Mouse (Mus musculus) MEL (cell line): ENCODE data around the gene Fam213a. TPM values are rescaled to one million over a fixed set of nuclear protein-coding genes. Genes with fewer than 3 reads are reported as not detected.

Source experiments
- DNase-seq: peaks from one replicate; pipeline ENCODE4 v3.0.0; 2011; ENCODE audit warnings: low read depth, low spot score
- H3K27ac ChIP-seq: 2 replicates; pipeline ENCODE4 v1.5.1; 2012; ENCODE audit warnings: low read depth, mild to moderate bottlenecking, control low read depth, low read length, moderate library complexity; ENCODE audit not compliant: control insufficient read depth
- H3K27me3 ChIP-seq, 2 experiments: fragments of 150-350 bp in 1 of 2; sonication (generic) in 1 of 2; 2 replicates each; pipeline ENCODE4 v1.6.1; 2012; ENCODE audit warnings: low read length in 2 of 2, mild to moderate bottlenecking in 2 of 2, improper control_type of control experiment in 1 of 2, moderate library complexity in 1 of 2; ENCODE audit not compliant: insufficient read depth in 2 of 2, control insufficient read depth in 1 of 2
- H3K36me3 ChIP-seq, 2 experiments: 2 replicates each; pipeline ENCODE4 v1.6.1; 2012 to 2014; ENCODE audit warnings: low read length in 2 of 2, improper control_type of control experiment in 1 of 2, inconsistent platforms in 1 of 2, mild to moderate bottlenecking in 1 of 2; ENCODE audit not compliant: insufficient read depth in 2 of 2, control insufficient read depth in 1 of 2
- H3K4me1 ChIP-seq, 2 experiments: fragments of 150-350 bp in 1 of 2; sonication (generic) in 1 of 2; 2 replicates each; pipeline ENCODE4 v1.6.1; 2012; ENCODE audit warnings: low read length in 2 of 2, improper control_type of control experiment in 1 of 2, mild to moderate bottlenecking in 1 of 2; ENCODE audit not compliant: insufficient read depth in 2 of 2, control insufficient read depth in 1 of 2
- H3K4me3 ChIP-seq, 2 experiments: fragments of 150-350 bp in 1 of 2; sonication (generic) in 1 of 2; 2 replicates each; pipeline ENCODE4 v1.5.1; 2012; ENCODE audit warnings: low read depth in 2 of 2, low read length in 2 of 2, mild to moderate bottlenecking in 2 of 2, moderate library complexity in 2 of 2, control low read depth in 1 of 2, improper control_type of control experiment in 1 of 2; ENCODE audit not compliant: control insufficient read depth in 1 of 2, insufficient read depth in 1 of 2
- H3K79me2 ChIP-seq: 2 replicates; pipeline ENCODE4 v1.6.1; 2012; ENCODE audit warnings: mild to moderate bottlenecking, low read length, moderate library complexity; ENCODE audit not compliant: control insufficient read depth, poor library complexity, insufficient read depth
- H3K9ac ChIP-seq: 2 replicates; pipeline ENCODE4 v1.6.1; 2012; ENCODE audit warnings: low read depth, mild to moderate bottlenecking, control low read depth, low read length, moderate library complexity; ENCODE audit not compliant: control insufficient read depth, poor library complexity, severe bottlenecking
- H3K9me3 ChIP-seq: fragments of 150-350 bp; sonication (generic); replicated peaks from 2 replicates; pipeline ENCODE4 v1.6.1; 2012; ENCODE audit warnings: mild to moderate bottlenecking, low read length, improper control_type of control experiment, moderate library complexity; ENCODE audit not compliant: insufficient read depth
- CHD1 ChIP-seq: IDR thresholded peaks from 2 replicates; pipeline ENCODE4 v1.6.1; 2012; ENCODE audit warnings: low read depth, mild to moderate bottlenecking, inconsistent platforms, low read length, improper control_type of control experiment
- ELF1 ChIP-seq: IDR thresholded peaks from 2 replicates; pipeline ENCODE4 v1.6.1; 2014; ENCODE audit warnings: low read depth, mild to moderate bottlenecking, inconsistent platforms, low read length, improper control_type of control experiment, moderate library complexity
- JUND ChIP-seq: IDR thresholded peaks from 2 replicates; pipeline ENCODE4 v1.6.1; 2011; ENCODE audit warnings: low read depth, mild to moderate bottlenecking, improper control_type of control experiment, low read length
- MEF2A ChIP-seq: IDR thresholded peaks from 2 replicates; pipeline ENCODE4 v1.6.1; 2014; ENCODE audit warnings: low read depth, mild to moderate bottlenecking, inconsistent platforms, low read length, improper control_type of control experiment; ENCODE audit not compliant: poor library complexity, insufficient replicate concordance, severe bottlenecking; ENCODE audit errors: extremely low read depth
- MXI1 ChIP-seq: IDR thresholded peaks from 2 replicates; pipeline ENCODE4 v1.6.1; 2011; ENCODE audit warnings: mild to moderate bottlenecking, low read depth, low read length, improper control_type of control experiment
- MYB ChIP-seq: IDR thresholded peaks from 2 replicates; pipeline ENCODE4 v1.6.1; 2011; ENCODE audit warnings: mild to moderate bottlenecking, low read depth, low read length, improper control_type of control experiment
- NRF1 ChIP-seq: IDR thresholded peaks from 2 replicates; pipeline ENCODE4 v1.6.1; 2014; ENCODE audit warnings: low read depth, mild to moderate bottlenecking, inconsistent platforms, low read length, improper control_type of control experiment, moderate library complexity; ENCODE audit not compliant: poor library complexity, insufficient read depth, severe bottlenecking
- POLR2AphosphoS2 ChIP-seq: IDR thresholded peaks from 2 replicates; pipeline ENCODE4 v1.6.1; 2011; ENCODE audit warnings: low read length, improper control_type of control experiment
- POLR2AphosphoS5 ChIP-seq: IDR thresholded peaks from 2 replicates; pipeline ENCODE4 v1.6.1; 2012; ENCODE audit warnings: low read depth, borderline replicate concordance, mild to moderate bottlenecking, inconsistent platforms, low read length, moderate library complexity, mixed read lengths
- RAD21 ChIP-seq: IDR thresholded peaks from 2 replicates; pipeline ENCODE4 v1.6.1; 2011; ENCODE audit warnings: mild to moderate bottlenecking, low read depth, low read length, improper control_type of control experiment
- RCOR1 ChIP-seq: IDR thresholded peaks from 2 replicates; pipeline ENCODE4 v1.6.1; 2012; ENCODE audit warnings: low read depth, mild to moderate bottlenecking, inconsistent platforms, low read length, improper control_type of control experiment
- SMC3 ChIP-seq: IDR thresholded peaks from 2 replicates; pipeline ENCODE4 v1.6.1; 2011; ENCODE audit warnings: low read depth, low read length, improper control_type of control experiment
- TBP ChIP-seq: IDR thresholded peaks from 2 replicates; pipeline ENCODE4 v1.8.0; 2011; ENCODE audit warnings: low read depth, low read length, improper control_type of control experiment
- UBTF ChIP-seq: IDR thresholded peaks from 2 replicates; pipeline ENCODE4 v1.6.1; 2012; ENCODE audit warnings: low read depth, mild to moderate bottlenecking, inconsistent platforms, low read length, improper control_type of control experiment, moderate library complexity, borderline replicate concordance; ENCODE audit not compliant: insufficient read depth
- USF1 ChIP-seq: IDR thresholded peaks from 2 replicates; pipeline ENCODE4 v1.6.1; 2014; ENCODE audit warnings: low read depth, mild to moderate bottlenecking, inconsistent platforms, low read length, improper control_type of control experiment, moderate library complexity
- ZC3H11A ChIP-seq: IDR thresholded peaks from 2 replicates; pipeline ENCODE4 v1.6.1; 2012; ENCODE audit warnings: low read depth, mild to moderate bottlenecking, inconsistent platforms, low read length, improper control_type of control experiment
- ZKSCAN1 ChIP-seq: IDR thresholded peaks from 2 replicates; pipeline ENCODE4 v1.6.1; 2012; ENCODE audit warnings: low read depth, mild to moderate bottlenecking, inconsistent platforms, low read length, improper control_type of control experiment, moderate library complexity
- ZMIZ1 ChIP-seq: IDR thresholded peaks from 2 replicates; pipeline ENCODE4 v1.6.1; 2012; ENCODE audit warnings: low read depth, mild to moderate bottlenecking, inconsistent platforms, low read length, improper control_type of control experiment, moderate library complexity
- polyA plus RNA-seq, 2 experiments: library from polyadenylated mRNA; stranded (reverse) in 1 of 2; unstranded in 1 of 2; fragments of >175 nt in 1 of 2; fragments of >200 nt in 1 of 2; gene quantifications; 2 replicates each; pipeline versions ENCODE4 v1.2.1 to v1.2.4; 2012; ENCODE audit warnings: low replicate concordance in 2 of 2, low read depth in 1 of 2; ENCODE audit not compliant: insufficient read length in 2 of 2, insufficient read depth in 1 of 2, missing spikeins in 1 of 2
- total RNA-seq: library from RNA; depleted of rRNA; stranded (reverse); fragments of 300-350 nt; gene quantifications from 2 replicates; pipeline ENCODE4 v1.2.3, GENCODE M21; 2012

Fam213a gene
- total and polyA plus RNA-seq, 3 experiments, result 19.2 to 28.5 TPM; not detected in 1

DNA sequence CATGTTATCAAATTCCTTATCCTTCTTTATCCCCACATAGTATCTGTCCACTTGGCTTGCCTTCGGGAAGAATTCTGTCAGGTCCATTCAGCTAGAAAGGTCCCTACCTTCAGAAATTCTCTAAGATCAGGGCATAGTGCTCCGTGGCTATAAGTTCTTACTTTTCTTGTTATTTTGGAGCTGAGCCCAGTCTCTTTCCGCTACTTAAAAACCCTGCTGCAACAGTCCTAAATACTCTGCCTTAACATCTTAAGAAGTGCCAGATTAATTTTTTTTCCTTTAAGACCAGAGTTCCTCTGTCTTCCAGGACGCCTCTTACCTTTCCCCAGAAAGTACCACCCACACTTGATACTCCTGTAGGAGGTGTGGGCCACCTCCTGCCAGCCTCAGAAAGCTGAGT, 53.4 kb downstream of the Fam213a start:
- Histone ChIP-seq H3K27ac (no peak overlapping the region; the same call in 1 of the 2 replicates), H3K9me3 (no peaks in the 10 kb centered on the region), H3K79me2 (peaks cover 20% of the 10 kb centered on the region; the same call in 1 of the 2 replicates), H3K9ac (no peak overlapping the region), H3K27me3 (no peaks in the 10 kb centered on the region), H3K4me1 (peaks cover 12 to 48% of the 10 kb centered on the region in 2 experiments), H3K36me3 (peaks cover 0 to 45% of the 10 kb centered on the region in 2 experiments; a peak in 2 of 4 replicates), H3K4me3 (no peak overlapping the region)
- DNase-seq, result peak; percentile 23
- TF ChIP-seq ELF1, result no peak
- TF ChIP-seq UBTF, result no peak
- TF ChIP-seq POLR2AphosphoS5, result no peak
- no peak for TF ChIP-seq JUND
- no peak for TF ChIP-seq ZMIZ1
- no peak for TF ChIP-seq ZKSCAN1
- no peak for TF ChIP-seq CHD1
- no peak for TF ChIP-seq SMC3
- TF ChIP-seq MXI1, result no peak
- TF ChIP-seq TBP, result no peak
- no peak for TF ChIP-seq RCOR1
- TF ChIP-seq MYB, result no peak
- no peak for TF ChIP-seq ZC3H11A
- TF ChIP-seq NRF1, result no peak
- TF ChIP-seq RAD21, result no peak
- no peak for TF ChIP-seq MEF2A
- TF ChIP-seq USF1, result no peak

DNA sequence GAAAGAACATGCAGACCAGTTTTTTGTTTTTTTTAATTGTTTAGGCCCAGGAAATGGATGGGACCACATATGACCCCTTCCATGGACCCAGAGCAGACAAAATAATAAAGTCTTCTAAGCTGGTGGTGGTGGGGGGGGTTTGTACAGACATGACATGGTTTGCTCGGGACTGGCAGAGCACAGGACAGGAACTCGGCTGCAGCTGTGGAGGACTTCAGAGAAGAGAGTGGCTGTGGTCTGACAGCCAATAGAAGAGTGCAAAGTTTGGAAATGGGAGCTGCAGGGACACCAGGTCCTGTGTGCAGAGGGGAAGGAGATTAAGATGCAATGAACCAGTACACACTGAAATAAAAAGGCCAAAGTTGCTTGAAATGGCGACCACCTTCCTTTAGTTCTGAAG, 54.0 kb downstream of the Fam213a start:
- Histone ChIP-seq H3K27me3 (no peaks in the 10 kb centered on the region), H3K9ac (no peak overlapping the region), H3K36me3 (peaks cover 0 to 39% of the 10 kb centered on the region in 2 experiments; a peak in 2 of 4 replicates), H3K4me3 (no peak overlapping the region), H3K9me3 (no peaks in the 10 kb centered on the region), H3K27ac (no peak overlapping the region), H3K79me2 (peaks cover 17% of the 10 kb centered on the region; the same call in 1 of the 2 replicates), H3K4me1 (peaks cover 12 to 42% of the 10 kb centered on the region in 2 experiments)
- TF ChIP-seq MYB (no peak), POLR2AphosphoS2 (no peak)
- DNase-seq, result no peak
